Mouse (Mus musculus): ENCODE data around the gene Prdm2.
A peak's percentile ranks its signal among the peaks of the same experiment; 100 is the strongest.

The Prdm2 gene

DNA sequence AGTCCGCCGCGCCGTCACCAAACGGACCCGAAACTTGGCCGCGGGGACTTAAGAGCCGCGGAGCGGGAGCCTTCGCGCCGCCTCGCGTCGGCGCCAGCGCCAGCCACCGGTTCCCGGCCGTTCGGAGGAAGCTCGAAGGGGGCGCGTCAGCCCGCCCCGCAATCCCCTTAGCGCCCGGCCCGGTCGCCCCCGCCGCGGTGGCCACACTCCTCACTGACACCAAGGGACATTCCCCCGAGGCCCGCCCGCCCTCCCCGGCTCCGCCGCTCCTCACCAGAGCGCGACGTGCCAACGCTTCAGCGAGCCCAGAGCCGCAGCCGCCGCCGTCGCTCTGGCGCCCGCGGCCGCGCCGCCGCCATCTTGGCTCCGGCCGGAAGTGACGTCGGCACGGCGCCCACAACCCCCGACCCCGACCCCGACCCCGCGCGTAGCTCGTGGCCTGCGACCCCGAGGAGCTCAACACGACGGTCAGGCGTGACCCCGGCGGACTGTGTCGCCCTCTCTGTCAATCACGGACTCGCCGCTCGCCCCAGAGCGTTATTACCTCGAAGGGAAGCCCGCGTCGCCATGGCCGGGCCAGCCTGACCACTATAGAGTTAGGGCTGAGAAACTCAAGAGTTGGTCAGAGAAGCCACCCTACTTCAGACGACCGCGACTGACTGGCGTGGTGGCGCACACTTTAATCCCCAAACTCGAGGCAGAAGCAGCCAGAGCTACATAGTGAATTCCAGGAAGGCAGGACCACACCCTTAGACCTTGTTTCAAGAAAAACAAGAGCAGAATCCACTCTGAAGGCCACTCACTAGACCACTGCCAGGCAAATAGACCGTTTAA is at the start of gene Prdm2:
Prdm2 (minus strand) TSS at position 655 of the 834 bp plus-strand sequence.
- peak; percentile 62 to 70 for DNase-seq

DNA sequence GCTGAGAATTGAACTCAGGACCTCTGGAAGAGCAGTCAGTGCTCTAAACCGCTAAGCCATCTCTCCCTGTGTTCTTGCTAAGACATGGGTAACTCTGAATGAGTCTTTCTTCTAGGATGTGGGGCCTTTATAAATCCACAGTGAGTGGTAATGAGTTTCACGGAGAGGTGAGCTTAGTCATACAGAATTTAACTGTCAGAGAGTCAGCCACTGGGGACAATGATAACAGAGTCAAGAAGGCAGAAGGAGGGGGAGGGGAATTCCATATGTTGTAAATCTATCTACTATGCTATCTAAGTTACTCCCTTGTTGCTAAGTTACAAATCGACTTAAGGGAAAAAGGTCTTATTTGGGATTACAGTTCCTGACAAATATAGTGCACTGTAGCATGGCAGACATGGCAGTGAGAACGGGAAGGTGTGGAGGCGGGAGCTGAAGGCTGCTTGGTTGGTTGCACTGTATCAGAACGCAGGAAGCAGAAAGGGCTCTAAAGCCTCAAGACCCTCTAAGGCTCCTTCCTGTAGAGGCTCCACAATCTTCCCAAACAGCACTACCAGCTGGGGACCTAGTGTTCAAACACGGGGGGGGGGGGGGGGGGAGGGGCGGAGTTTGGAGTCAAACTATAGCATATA is 47.0 kb upstream of the Prdm2 start:
- no peak for DNase-seq

DNA sequence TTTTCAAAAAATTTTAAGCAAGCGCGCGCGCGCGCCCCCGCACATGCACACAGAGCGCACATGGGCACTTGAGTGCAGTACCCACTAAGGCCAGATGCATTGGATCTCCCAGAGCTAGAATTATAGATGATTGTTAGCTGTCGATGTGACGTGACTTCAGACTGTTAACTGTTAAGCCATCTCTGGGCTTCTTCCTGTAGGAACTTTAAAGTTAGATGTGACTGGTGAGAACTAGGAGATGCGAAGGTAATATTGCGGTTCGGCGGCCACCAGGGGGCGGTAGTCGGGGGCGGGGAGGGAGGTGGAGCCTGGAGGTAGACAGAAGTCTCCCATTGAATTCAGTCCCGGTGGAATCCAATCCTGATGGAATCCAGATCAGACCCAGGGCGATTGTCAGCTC is 45.7 kb upstream of the Prdm2 start:
- peak in 1 of 2 experiments; percentile 48 for DNase-seq

DNA sequence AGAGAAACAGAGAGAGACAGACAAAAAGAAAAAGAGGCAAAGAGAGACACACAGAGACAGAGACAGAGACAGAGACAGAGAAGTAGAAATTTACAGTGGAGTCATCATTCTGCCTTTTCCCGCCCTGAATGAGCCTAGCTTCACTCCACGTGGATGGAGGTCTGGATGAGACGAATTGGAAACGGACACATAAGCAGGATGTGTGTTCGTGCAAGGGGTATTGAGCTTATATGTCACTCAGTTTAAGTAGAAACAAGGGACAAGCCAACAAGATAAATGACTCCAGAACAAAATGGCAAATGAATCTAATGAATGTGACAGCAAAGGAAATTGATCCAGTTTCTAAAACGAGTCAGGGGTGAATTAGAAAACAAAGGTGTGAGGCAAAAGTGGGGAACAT is 45.2 kb upstream of the Prdm2 start:
- no peak for DNase-seq

DNA sequence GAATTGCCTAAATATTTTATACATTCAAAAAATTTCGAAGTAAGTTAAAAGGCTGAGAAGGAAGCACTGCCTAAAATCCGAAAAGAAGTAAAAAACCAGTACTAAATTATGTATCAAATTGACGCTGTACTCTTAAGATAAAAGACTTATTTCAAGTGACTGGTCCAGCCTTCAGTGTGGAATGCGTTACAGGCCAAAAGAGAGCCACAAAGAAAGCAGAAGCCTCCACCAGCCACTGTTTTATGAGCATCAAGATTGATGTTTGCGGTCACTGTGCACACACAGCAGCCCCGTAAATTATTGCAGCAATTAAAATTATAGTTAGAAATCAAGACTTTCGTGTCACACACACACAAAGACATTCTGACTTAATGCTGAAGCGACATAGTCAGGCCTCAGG is 42.7 kb upstream of the Prdm2 start:
- DNase-seq: no peak

GRCm38 (mm10) chr4:143253356-143253755 is 40.6 kb upstream of the Prdm2 start:
- no peak for DNase-seq

- DNase-seq: peak in 1 of 2 experiments; percentile 25
Measured at GRCm38 (mm10) chr4:143248050-143248449, 35.3 kb upstream of the Prdm2 start.

GRCm38 (mm10) chr4:143241294-143241693 is 28.5 kb upstream of the Prdm2 start:
- no peak for DNase-seq

GRCm38 (mm10) chr4:143239615-143240201 is 26.9 kb upstream of the Prdm2 start:
- DNase-seq: no peak

GRCm38 (mm10) chr4:143239117-143239516 is 26.3 kb upstream of the Prdm2 start:
- no peak for DNase-seq

DNA sequence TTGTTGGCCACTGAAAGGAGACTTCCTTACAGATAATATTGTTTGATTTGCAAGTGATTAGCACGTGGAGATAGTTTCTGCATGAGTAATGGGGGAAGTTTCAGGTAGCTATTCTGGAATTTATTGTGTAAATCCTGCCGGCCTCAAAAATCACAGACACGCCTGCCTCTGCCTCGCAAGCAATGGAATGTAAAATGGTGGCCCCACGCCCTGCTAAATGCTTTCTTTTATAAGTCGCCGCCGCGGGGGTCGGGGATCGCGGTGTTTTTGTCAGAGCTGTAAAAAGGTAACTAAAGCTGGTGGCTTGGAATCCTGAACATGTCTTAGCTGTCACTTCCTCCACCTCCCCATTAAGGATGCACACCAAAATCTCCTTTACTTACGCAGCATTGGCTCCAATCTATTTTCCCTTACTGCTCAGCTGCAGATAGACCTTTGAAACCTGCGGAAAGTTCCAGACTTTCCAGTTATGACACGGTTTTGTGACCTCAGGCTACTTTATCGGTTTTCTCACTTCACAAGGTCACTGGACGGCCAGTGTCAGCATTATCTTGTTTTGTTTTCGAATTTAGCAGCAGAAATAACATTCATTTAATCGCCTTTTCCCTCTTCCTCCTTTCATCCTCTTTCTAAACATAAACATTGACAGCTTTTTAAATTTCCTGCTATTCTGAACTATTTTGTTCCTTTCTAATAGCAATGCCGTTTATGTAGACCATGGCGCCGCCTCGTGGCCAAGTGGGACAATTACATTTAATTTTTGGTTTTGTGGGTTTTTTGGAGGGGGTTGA is 25.6 kb upstream of the Prdm2 start:
- peak; percentile 32 to 62 for DNase-seq

DNA sequence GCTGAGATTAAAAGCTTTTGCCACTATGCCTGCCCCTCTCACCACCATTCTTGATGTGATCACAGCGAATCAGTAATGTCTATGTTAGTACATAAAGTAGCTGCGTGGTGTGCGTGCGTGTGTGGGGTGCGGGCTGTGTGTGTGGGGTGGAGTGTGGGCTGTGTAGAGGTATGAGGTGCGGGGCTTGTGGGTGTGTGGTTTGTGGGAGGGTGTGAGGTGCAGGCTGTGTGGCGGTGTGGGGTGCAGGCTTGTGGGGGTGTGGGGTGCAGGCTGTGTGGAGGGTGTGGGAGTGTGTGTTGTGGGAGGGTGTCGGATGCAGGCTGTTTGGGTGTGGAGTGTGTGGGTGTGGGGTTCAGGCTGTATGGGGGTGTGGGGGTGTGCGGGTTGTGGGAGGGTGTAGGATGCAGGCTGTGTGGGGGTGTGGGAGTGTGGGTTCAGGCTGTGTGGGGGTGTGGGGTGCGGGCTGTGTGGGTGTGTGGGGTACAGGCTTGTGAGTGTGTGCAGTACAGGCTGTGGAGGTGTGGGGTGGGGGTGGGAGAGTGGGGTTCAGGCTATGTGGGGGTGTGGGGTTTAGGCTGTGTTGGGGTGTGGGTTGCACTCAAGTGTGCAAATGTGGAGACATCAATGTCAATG is 19.1 kb upstream of the Prdm2 start:
- DNase-seq: no peak

DNA sequence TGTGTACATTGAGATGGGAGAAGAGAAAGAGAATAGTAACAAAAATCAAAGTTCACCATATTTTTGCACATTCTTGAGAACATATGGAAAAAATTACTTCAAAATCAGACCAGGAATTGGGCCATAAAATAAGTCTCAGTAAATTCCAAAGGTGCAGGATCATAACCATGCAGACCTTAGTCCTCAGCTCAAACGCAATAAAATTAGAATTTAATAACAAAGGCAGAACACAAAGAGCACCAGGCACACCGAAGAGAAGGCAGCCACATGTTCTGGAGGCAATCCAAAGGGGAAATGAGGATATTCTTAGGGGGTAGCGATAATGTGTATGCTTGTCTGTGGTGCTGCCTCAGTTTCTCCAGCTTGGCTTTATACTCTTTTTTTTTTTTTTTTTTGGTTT is 18.3 kb upstream of the Prdm2 start:
- no peak for DNase-seq

DNA sequence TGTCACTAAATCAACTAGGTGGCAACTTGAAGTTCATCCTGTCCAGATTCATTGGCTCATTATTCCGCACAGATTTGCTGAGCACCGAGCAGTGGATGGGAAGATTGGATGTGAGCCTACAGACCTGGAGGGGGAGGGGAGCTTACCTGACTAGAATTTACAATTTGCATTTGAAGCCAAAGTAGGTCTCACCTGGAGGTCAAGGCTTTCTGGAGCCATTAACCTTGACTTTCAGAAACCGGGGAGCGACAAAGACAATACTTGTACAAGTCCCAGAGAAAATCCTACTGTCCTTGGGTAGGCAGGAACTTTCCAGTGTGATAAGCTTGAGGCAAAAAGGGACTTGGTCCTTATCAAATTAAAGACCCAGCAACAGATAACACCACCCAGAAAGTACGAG is 15.2 kb upstream of the Prdm2 start:
- no peak for DNase-seq

GRCm38 (mm10) chr4:143225886-143226285 is 13.1 kb upstream of the Prdm2 start:
- DNase-seq: no peak

DNA sequence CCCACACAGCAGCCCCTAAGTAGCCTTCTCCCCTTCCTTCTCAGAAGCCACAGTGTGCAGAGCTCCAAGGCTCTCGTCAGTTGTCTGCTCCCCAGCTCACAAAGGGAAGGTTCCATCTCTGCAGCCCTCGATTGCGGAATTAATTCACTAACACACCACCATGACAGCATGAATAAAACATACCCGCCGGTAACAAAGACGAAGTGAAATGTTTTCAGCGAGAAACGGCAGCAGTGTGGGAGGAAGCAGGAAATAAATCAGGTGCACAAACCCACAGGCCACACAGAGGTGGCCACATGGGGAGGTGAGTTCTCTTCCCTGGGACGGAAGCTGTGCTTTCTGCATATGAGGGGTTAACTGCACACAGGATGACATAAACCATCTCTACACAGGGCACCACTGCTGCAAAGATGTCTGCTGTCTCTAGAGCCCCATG is 6.5 kb upstream of the Prdm2 start:
- DNase-seq: peak; percentile 22 to 23

- no peak for DNase-seq
Measured at GRCm38 (mm10) chr4:143218858-143219257, 6.1 kb upstream of the Prdm2 start.

DNA sequence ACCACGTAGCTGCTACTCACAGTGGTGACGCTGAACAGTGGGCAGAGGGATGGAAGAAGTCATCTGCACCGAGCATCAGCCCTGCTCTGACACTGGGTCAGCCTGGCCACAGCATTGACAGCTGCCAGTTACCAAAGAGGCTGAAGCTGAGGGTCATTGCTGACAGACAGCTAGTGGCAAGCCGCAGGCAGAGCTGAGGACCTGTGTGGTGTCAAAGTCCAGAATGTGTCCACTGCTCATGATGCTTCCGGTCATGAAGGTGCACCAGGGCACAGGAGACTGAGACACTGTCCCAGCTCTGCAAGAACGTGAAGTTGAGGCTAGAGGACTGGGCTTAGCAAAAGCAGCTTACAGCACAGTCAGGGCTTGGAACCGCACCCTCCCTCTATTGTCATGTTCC is 4.4 kb upstream of the Prdm2 start:
- no peak for DNase-seq

- no peak for DNase-seq
Measured at GRCm38 (mm10) chr4:143214221-143214797, 1.5 kb upstream of the Prdm2 start.

GRCm38 (mm10) chr4:143213571-143213970 is 776 bp upstream of the Prdm2 start:
- no peak for DNase-seq

DNA sequence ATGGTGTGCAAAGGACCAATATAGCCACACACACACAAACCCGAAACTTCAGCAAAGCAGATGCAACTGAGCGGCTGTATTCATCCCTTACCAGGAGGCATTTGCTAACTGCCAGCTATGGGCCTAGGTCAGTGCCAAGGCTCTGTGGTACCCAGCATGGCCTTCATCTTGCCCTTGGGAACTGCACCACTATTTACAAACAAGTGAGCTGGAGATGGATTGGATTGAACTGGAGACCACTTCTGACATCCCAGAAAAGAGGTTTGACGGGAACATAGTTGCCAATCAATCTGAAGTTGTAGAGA is 332 bp upstream of the Prdm2 start:
- DNase-seq: peak in 1 of 2 experiments; percentile 17

GRCm38 (mm10) chr4:143211584-143212340 is 1.0 kb downstream of the Prdm2 start:
- DNase-seq: peak in 1 of 2 experiments; percentile 21
